ENCODE assay signal across 13 mouse cellular contexts in the genomic region with DNA sequence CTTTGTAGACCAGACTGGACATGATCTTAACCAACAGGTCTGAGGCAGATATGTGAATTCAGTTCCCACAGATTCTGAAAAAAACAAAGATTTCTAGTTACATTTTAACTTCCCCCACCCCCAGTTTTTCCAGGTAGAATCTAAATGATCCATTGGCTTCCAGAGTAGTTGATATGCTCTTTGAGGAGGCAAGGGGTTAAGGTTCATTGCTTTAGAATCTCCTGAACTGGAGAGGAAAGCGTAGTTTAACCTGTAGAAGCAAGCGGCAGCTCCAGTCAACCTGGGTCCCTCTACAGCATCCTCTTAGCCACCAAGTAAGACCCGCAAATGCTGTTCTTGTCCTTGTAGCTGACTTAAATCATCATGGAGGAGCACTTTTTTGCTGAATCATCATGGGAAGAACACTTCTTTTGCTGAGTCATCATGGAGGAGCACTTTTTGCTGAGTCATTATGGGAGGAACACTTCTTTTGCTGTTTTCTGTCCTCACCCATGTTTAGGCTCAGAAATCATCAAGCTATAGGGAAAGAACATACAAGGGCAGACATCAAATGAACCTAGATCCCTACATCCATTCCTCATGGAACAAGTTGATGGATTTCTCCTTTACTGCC.
"Had no signal": no experiment of that assay in that cellular context is flagged by ENCODE, and none has a peak within 500 bp of the region (broad histone marks: within the 10 kb centered on the region; RNA-seq: fewer than 3 reads in every experiment).

No protein-coding gene starts in this region.

- H3K9me3 ChIP-seq: limb, embryonic 13.5 days; liver, embryonic 15.5 days; midbrain, embryonic 10.5 days; midbrain, embryonic 15.5 days; neural tube, embryonic 13.5 days had no signal

- DNase-seq: kidney, postnatal 25 days; left cerebral cortex, postnatal 4 days; lung, embryonic 14.5 days; lung, postnatal 10 days; lung, postnatal 4 days; retina, postnatal 1 day; right cerebral cortex, postnatal 25 days; thymus, postnatal 36 days had no signal

- H3K4me3 ChIP-seq: limb, embryonic 13.5 days; liver, embryonic 15.5 days; midbrain, embryonic 10.5 days; midbrain, embryonic 15.5 days; neural tube, embryonic 13.5 days had no signal

- H3K36me3 ChIP-seq: limb, embryonic 13.5 days; liver, embryonic 15.5 days; midbrain, embryonic 10.5 days; midbrain, embryonic 15.5 days; neural tube, embryonic 13.5 days had no signal

- H3K4me2 ChIP-seq: limb, embryonic 13.5 days; liver, embryonic 15.5 days; lung, embryonic 14.5 days; midbrain, embryonic 15.5 days; neural tube, embryonic 13.5 days had no signal

- H3K4me1 ChIP-seq: liver, embryonic 15.5 days; midbrain, embryonic 10.5 days had no signal

- H3K9ac ChIP-seq: limb, embryonic 13.5 days; liver, embryonic 15.5 days; lung, embryonic 14.5 days; midbrain, embryonic 15.5 days; neural tube, embryonic 13.5 days had no signal

- H3K27ac ChIP-seq: limb, embryonic 13.5 days; liver, embryonic 15.5 days; midbrain, embryonic 10.5 days; midbrain, embryonic 15.5 days; neural tube, embryonic 13.5 days had no signal

- ATAC-seq: midbrain, embryonic 15.5 days had no signal

- H3K27me3 ChIP-seq: liver, embryonic 15.5 days; midbrain, embryonic 15.5 days; neural tube, embryonic 13.5 days had no signal
